Mouse (Mus musculus) stomach, adult 2 months (tissue): ENCODE data around the gene Set. TPM values are rescaled to one million over a fixed set of nuclear protein-coding genes. Genes with fewer than 3 reads are reported as not detected.

ENCODE experiments used
- polyA plus RNA-seq: library from polyadenylated mRNA; depleted of rRNA; stranded (reverse); fragments of >200 nt; gene quantifications from 2 replicates; pipeline ENCODE4 v1.2.3, GENCODE M21; 2012; rRNA removed

Set gene
- polyA plus RNA-seq = 23.9 and 29.4 TPM in 2 replicates

DNA sequence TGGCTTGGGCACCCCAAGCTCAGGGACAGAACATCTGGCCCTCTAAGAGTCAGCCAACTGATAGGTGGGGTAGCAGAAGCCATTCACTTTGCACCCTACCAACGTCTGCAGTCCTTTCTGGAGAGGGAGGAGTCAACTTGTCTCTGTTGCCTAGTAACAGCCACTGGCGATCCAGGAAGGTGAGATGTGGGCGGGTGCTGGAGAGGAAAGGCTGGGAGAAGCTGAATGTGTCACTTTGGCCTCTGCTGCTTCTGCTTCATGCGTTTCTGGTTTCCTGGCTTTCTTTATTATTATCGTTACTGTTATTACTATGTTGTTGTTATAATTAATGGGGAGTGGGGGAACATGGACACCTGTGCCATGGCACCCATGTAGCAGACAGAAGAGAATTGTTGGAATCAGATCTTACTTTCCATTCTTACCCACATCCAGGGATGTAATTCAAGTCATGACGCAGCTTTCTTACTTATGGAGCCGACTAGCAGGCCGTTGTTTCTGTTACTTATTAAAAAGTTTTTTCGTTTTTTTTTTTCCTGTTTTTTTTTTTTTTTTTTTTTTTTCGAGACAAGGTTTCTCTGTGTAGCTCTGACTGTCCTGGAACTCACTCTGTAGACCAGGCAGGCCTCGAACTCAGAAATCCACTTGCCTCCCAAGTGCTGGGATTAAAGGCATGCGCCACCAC lies at the start of gene Set:
Set (plus strand) TSS at position 156 of the 682 bp plus-strand sequence.

DNA sequence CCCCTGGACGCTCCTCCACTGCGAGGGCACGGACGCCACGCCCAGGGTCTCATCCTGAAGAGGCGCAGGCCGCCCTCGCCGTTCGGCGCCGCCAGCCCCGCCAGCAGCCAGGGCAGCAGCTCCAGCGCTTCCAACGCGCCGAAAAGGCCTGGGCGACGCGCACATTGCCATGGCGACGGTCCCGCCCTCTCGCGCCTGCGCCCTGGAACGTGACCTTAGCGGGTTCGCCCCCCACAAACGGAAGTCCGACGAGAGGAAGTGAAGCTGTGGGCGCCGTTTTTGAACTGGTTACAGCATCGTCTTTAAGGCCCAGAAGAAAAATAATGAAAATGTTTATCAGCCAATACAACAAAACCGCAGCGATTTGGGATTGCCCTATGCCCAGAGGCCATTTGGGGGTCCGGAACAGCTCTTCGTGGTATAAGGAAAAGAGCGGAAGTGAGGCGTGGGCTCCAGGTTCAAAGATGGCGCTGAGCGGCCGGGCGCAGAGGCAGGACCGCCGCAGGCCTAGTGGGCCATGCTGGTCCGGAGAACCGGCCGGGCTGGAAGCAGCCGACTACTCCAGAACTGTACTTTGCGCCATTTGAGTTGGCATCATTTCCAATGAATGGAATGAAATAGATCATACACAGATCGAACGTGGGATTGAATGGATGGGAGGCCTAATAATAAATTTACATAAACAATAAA lies 8.3 kb upstream of the Set start, which contains the start of gene Wdr34:
Wdr34 (minus strand) TSS at position 183 of the 690 bp plus-strand sequence.

DNA sequence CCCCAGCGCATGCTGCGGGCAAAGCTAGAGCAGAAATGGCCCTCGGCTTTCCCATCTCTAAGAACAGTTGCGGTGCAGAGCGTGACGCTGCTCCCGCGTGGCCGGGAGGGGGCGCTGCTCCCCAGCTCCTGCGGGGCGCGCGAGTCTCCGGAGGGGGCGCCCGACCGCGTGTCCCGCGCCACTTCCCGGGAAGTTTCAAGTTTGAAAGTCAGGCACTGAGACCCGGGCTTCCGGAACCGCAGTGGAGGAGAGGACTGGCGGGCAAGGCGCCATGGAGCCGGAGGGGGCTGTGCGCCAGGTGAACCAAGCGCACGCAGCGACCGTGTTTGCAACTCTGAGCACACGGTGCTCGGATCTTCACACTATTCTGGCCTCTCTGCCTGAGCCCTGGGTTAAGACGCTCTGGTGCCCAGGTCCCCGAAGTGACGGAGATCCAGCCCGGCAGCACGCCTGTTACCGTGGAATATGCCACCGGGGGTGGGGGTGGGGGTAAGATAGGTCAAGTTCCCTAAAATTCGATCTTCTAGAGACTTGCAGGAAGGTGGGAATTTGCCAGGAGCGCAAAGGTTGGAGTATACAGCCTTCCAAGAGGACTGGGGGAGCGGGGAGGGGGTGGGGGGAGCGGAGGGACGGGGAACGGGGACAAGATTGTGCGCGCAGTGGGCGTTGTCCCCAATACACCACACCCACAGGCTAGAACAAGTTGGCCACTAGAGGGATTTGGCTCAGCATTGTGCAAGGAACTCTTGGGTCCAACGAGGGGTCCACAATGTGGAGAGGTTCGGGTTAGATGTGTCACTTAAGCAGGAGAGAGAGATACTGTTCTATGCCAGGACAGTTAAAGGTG lies 20.5 kb downstream of the Set start, which contains the start of gene Pkn3:
Pkn3 (plus strand) TSS at position 183 of the 847 bp plus-strand sequence.

DNA sequence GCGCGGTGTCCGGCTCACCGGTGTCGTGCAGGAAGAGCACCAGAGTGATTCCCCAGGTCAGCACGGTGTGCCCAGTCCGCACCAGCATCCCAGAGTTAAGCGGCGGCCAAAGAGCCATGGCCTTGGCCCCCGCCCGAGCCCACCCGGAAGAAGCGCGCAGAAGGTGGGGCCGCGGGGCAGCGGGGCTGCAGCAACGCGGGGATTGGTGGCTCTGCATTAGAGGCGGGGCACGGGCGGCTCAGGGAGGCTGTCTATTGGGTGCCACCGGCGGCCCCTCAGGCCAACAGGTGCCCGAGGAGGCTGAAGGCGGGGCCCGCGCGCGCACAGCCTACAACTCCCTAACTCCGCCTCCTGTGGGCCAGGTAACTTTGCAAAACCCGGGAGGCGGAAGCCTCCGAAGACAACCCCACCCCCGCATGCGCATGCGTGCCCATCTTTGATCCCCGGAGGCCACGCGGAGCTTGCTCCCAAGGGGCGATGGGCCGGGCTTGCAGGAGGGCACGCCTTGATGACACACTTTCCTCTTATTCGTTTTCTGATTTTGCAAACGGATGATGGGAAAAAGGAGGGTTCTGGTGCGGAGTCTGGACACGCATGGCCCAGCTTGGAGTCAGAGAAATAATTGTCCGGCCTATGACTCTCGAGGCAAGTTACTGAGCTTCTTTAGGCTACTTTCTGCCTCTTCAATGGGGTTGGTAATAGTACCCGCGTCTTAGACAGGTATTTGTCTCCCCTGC lies 36.5 kb downstream of the Set start, which contains the start of gene Zdhhc12:
Zdhhc12 (minus strand) TSS at position 178 of the 737 bp plus-strand sequence.

Other genes starting within 250 kb of the Set start
- 18.9 and 26.9 TPM in 2 replicates for gene Urm1, start 237.3 kb upstream of the Set start, polyA plus RNA-seq
- gene Cercam, start 188.2 kb upstream of the Set start, polyA plus RNA-seq = 10.4 and 13.8 TPM in 2 replicates
- gene Odf2, start 168.2 kb upstream of the Set start, polyA plus RNA-seq = 9.2 and 11.3 TPM in 2 replicates
- 3.2 and 3.5 TPM in 2 replicates for gene Gle1, start 122.0 kb upstream of the Set start, polyA plus RNA-seq
- gene Sptan1, start 91.8 kb upstream of the Set start, polyA plus RNA-seq = 33.5 and 47.5 TPM in 2 replicates
- 12.0 and 12.4 TPM in 2 replicates for gene Wdr34, start 8.5 kb upstream of the Set start, polyA plus RNA-seq
- 6.8 and 7.1 TPM in 2 replicates for gene Pkn3, start 20.3 kb downstream of the Set start, polyA plus RNA-seq
- 43.2 and 67.1 TPM in 2 replicates for gene Zdhhc12, start 36.3 kb downstream of the Set start, polyA plus RNA-seq
- 21.2 and 23.3 TPM in 2 replicates for gene Zer1, start 67.2 kb downstream of the Set start, polyA plus RNA-seq
- 26.8 and 32.1 TPM in 2 replicates for gene Tbc1d13, start 76.4 kb downstream of the Set start, polyA plus RNA-seq
- 39.9 and 91.3 TPM in 2 replicates for gene Endog, start 114.1 kb downstream of the Set start, polyA plus RNA-seq
- gene Spout1, start 121.1 kb downstream of the Set start, polyA plus RNA-seq = 11.6 and 12.3 TPM in 2 replicates
- 55.2 and 57.8 TPM in 2 replicates for gene Kyat1, start 148.5 kb downstream of the Set start, polyA plus RNA-seq
- gene Lrrc8a, start 180.3 kb downstream of the Set start, polyA plus RNA-seq = 16.7 and 17.1 TPM in 2 replicates
- gene Gm28035, start 183.2 kb downstream of the Set start, polyA plus RNA-seq = 0.39 and 0.74 TPM in 2 replicates
- gene Phyhd1, start 208.8 kb downstream of the Set start, polyA plus RNA-seq = 9.1 and 10.5 TPM in 2 replicates
- gene Gm28038, start 223.7 kb downstream of the Set start, polyA plus RNA-seq = not detected in 2 replicates
- 7.8 and 8.3 TPM in 2 replicates for gene Dolk, start 229.0 kb downstream of the Set start, polyA plus RNA-seq
- gene Nup188, start 229.0 kb downstream of the Set start, polyA plus RNA-seq = 21.4 and 24.0 TPM in 2 replicates